Mouse (Mus musculus): ENCODE measurements at regions not wholly inside any gene's neighbourhood (a gene's known extent, or its start where the extent isn't known, plus 50 kb on each side); places are given as distances from the start of the nearest gene placed in this dataset.

DNA sequence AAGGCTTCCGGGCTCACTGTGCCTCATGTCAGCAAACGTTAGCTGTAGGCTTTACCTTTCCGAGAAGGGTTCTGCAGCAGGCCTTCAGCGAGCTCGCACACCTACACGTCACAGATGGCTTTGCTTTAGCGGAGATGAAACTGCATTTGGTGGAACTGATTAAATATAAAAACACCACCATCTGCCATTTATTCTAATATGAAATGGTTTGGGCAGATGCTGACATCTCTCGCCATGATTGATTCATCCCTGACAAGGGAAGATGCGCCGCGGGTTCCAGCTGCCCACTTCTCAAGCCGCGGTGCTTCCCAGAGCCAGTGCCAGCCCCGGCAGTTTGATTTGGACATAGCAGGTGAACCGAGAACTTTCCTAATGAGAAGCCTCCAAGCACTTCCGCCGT is 247.4 kb upstream of the Id2 start:
- DNase-seq (ENCODE audit: low spot score in 2 of 2) = peak; percentile 29 to 30

DNA sequence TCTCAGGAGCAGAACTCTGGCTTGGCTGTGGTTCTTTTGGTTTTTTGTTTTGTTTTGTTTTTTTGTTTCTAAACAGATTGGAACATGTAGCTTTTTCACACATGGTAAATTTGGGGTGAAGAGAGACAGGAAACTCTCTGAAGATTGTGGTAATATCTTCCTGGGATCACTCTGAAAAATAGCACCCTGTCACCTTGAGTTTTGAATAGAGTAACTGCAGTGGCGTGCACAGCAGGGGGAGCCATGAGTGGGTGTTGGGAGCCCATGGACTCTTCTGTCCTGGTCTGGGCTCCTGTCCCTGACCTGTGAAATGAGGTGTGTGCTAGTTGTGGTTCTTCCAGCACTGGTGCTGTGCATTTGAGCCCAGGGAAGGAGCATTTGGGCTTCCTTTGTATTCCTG is 241.8 kb upstream of the Id2 start:
- DNase-seq (ENCODE audit: low spot score in 2 of 2) = no peak

DNA sequence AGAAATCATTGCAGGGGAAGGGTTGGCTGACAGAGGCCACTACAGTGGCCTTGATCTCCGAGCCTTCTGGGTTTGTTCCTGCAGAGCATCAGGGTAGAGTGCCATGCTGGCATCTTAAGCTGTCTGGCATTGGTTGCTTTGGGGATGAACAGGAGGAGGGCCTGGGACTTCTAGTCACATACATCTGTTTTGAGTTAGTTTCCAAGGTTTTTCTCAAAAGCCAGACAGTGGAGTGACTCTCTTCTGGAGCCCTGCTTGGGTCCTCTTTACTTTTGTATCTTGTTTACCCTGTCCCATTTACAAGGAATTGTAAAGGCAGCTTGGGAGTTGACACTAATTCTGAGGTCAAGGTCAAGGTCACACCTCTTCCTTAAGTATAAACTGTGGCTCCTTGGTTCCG is 239.0 kb upstream of the Id2 start:
- DNase-seq (ENCODE audit: low spot score in 2 of 2) = no peak

DNA sequence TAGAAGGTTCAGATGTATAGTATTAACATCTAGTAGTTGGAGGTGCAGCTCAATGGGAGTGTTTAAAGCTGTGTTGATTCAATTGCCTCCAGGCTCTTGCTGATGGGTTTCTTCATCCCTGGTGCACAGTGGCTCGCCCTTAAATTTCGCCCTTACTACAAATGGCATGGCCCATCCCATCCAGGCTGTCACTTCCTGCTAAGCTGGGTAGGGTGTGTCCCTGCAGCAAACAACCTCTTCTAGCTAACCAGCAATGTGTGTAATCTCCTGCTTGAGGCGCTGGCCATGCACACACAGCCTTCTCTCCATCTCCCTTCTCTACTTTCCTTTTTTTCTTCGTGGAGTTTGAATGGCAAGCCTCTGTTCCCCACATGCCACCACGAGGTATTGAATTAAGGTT is 238.1 kb upstream of the Id2 start:
- DNase-seq (ENCODE audit: low spot score in 2 of 2) = no peak

DNA sequence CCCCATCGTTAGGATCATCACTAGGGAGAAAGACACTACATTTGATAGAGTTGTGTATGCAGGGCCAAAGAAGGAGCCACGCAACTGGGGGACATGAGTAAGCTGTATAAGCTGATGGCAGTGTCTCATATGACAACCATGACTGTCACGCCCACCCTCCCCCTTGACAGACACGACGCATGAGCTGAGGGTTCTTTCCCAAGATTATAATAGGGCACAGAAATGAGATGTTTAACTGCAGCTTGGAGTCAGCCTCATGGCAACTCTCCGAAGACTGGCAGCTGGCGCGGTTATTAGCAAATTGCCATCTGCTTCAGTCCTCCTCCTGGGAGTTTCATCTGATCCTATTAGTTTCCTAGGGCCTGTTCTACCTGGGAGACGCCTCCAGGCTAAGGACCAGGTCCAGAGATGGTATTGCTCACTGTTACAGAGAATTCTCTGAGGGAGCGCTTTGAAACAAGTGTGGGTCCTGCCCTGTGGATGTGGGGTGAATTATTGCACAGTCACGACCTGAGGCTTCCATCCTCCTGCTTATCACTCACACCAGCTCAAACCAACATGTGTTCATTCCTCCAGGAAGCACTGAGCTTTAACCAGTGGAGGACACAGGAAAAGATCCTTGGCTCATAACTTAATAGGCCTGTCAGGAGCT is 235.6 kb upstream of the Id2 start:
- DNase-seq (ENCODE audit: low spot score in 2 of 2) = peak; percentile 30 to 35

DNA sequence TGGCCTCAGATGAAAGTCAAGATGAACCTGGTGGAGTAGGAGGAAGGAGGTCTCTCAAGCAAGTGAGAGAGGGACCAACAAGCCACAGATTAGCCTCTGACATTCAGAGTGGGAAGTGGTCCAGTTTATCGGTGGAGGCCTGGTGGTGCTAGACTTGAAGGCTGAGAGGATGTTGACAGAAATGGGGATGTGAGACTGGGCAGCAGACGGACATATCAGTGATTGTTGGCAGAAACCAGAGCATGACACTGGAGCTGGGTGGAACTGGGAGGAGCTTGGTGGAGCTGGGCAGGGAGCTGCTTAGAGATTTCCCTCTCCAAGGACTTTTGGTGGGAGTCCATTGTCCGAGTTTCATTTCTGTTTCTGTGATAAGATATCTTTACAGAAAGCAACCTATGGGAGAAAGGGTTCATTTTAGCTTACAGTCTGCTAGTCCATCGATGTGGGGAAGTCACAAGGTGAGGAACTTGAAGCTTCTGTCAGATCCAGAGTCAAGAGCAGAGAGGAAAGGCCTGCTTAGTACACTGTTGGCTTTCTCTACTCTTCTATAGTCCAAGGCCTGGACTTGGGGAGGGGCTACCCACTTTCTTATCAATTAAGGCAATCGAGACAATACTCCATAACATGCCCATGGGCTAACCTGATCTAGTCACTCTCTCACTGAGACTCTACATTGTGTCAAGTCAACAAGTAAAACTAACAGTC is 233.2 kb upstream of the Id2 start:
- DNase-seq (ENCODE audit: low spot score in 2 of 2) = peak; percentile 32 to 45

DNA sequence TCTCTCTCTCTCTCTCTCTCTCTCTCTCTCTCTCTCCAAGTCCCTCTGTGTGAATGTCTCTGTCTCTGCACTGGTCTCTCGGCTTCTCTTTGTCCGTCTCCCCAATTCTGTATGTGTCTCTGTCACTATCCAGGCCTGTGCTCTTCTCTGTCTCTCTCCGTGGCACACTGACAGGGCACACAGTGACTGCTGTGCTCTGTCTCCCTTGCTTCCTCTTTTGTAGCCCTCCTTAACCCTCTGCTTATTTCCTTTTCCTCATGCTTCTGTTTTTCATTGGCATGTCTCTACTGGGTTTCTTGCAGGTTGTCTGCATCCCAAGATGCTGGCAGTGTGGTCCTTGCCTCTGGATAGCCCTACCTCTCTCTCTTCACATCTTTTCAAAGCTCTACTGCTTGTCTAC is 229.0 kb upstream of the Id2 start:
- DNase-seq (ENCODE audit: low spot score in 2 of 2) = no peak

DNA sequence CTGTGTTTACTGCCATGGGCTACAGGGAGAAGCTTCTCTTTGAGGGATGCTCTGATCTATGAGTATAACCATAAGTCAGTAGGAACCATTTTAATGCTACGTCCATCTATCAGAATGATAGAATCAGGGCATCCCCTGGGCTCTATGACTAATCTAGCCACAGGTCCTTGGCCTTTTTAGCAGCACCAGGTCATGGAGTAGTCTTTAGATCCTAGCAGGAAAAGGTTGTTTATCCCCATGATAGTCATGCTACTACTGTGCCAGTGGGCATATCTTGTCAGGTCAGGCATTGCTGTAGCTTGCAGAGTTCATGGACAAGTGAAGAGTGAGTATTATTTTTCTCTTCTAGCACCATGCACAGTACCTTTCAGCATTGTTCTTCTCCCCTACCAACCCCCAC is 226.2 kb upstream of the Id2 start:
- no peak for DNase-seq (ENCODE audit: low spot score in 2 of 2)

DNA sequence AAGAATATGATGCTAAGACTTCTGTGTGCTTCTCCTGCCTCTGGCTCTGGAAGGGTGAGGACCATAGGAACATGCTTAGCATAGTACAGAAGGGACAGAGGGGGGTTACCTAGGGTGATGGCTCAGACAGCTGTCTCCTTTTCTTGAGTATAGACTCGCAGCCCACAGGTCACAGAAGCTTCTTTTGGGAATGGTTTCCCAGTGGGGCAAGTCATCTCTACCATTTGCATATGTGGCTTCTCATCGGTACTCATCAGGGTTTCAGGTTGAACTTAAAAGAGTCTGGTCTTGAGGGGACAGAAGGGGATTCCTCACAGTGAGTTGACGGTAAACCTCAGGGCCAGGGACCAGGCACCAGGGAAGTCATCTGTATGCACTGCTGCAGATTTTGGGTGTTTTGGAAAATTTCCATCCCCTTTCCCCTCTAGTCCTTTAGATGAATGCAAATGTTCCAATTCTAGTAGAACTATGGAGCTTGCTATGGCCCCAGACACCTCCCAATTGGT is 223.4 kb upstream of the Id2 start:
- no peak for DNase-seq (ENCODE audit: low spot score in 2 of 2)

DNA sequence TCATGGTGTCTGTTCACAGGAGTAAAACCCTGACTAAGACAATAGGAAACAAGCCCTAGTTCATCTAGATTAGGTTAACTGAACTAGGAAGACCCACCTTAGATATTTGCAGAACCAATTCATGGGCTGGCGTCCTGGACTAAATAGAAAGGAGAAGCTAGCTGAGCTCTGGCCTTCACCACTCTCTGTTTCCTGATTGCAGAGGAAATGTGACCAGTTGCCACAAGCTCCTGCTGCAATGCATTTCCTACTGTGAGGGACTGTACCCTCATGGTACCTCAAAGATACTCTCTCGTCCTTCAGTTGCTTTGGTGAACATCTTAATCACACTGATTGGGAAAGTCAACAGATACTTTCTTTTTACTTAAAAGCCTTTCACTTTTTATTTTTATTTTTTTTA is 222.9 kb upstream of the Id2 start:
- DNase-seq (ENCODE audit: low spot score in 2 of 2) = no peak

DNA sequence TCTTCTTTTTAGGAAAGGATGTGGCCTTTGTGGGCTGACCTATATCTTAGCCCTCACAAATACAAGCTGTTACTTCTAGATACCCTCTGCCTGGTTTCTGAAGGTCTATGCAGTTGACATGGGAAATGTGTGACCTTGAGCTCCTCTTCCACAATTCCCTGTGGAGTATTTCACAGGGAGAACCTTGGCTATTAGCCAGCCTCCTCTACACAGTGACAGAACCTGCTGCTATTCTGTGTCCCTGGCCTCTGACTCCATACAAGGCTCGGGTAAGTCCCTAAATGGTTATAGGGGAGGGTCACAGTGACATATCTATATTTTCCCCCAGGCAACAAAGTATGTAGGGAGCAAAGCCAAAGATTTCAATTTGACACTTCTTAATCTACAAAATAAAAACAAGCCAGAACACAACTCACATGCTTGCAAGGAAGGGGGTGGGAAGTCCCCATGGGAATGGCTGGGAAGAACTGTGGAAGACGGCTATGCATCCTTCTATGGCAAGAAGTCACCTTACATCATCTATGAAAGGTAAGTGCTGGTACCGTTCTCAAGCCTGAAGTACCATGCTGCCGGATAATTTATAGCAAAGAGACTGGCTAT is 221.2 kb upstream of the Id2 start:
- DNase-seq (ENCODE audit: low spot score in 2 of 2) = no peak

DNA sequence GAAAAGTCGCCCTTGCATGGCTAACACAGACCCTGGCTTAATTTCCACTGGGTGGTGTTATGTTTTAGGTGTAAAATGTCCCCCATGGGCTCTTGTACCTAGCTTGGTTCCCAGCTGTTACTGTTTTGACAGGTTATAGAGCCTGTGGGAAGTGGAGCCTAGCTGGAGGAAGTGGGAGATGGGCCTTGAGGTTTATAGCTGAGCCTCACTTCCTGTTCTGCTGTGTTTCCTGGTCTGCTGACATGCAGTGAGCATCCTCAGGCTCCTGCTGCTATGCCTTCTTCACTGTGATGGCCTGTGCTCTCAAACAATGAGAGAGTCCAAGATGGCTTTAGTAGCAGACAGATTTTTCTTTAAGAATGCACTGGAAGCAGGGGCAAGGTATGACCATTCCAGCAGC is 219.0 kb upstream of the Id2 start:
- DNase-seq (ENCODE audit: low spot score in 2 of 2) = no peak

DNA sequence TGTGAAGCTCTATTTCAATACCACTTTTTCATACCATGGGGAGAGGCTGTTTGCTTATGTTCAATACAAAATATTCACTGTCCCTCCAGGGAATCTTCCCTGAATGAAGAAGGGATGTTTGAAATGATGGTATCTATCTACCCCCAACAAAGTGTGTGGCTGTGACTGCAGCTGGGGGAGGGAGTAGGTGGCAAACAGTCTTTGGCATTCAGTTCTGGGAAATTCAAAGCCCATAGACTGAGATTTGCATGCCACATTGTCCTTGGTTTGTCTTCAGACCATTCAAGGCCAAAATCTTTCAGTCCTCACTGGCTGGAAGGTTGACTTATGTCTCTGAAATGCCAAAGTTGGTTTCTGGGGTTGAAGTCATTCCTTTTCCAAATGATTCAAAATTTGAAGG is 216.3 kb upstream of the Id2 start:
- no peak for DNase-seq (ENCODE audit: low spot score in 2 of 2)

DNA sequence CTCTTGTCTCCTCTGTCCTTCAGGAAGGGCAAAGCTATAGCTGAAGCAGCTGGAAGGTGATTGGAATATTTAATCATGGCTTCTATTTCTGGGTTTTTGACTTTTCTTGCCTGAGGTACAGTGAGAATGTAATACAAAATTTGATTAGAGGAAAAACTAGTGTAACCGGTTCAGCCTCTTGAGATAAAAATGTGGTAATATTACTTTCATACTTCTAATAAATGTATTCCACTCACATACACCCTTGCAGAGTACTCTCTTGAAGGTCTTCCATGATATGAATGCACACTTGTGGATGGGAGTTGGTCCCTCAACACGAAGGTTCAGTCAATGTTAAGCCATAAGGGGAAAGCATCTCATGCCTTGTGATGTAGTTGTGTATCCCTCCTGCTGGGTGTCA is 215.4 kb upstream of the Id2 start:
- DNase-seq (ENCODE audit: low spot score in 2 of 2) = no peak

DNA sequence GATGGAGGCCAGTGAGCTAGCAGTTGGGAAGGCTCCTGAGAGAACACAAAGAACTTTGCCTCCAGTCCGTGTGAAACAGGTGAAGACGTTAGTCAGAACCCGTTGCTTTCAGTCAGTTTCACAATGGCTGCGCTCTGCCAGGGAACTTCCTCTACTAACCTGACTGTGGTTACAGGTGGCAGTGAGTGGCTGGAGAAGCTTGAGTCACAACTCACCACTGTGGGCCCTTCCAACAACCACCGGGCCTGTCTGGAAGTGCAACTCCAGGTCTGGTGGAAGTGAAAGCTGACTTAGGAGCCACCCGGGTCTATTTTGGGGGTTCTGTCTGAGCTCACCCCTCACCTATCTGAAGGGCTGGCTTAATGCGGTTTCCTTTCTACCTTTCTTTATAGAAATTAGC is 214.8 kb upstream of the Id2 start:
- DNase-seq (ENCODE audit: low spot score in 2 of 2) = no peak

DNA sequence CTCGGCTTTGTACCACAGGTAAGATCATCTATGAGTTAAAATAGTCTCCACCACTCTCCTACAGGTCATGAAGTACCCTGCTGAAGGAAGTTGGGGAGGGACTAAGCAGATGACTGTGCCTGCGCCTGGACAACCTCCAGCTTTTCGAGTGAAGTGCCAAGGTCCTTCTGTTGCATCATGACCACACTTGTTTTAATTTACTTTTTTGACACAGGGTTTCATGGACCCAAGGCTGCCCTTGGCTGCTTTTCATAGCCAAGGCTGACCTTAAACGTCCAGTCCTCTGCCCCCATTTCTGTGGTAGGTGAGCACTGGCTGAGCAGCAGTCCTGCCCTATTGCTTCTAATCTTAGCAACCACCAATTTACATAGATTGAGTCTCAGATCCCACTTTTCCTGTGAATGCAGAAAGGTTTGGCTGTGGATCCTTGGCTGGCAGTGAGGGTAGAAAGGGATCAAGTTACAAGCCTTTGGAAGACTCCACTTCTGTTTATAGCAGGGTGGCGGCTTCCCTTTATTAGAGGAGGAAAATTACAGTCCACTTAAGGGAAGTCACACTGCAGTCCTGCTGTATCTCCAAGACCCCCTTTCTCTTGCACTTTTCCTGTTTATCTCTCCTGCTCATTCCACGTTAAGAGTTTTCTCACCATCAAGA is 213.5 kb upstream of the Id2 start:
- DNase-seq (ENCODE audit: low spot score in 2 of 2) = no peak

DNA sequence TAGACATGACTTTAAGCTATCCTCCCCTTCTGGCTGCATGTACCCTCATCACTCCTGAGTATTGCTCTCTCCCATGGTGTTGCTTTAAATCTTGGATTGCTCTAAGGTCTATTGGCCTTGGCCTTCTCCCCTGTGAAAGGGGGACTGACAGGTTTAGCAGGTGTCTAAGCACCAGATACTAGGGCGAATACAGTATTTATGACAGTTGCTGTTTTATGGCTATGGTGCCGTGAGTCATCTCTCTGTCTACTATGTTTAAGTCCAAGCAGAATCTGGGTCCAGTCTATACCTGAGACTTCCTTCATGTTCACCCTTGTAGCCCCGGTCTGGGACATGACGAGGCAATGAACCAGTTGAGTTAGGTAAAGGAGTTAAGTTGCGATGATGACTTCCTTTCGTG is 212.3 kb upstream of the Id2 start:
- no peak for DNase-seq (ENCODE audit: low spot score in 2 of 2)

DNA sequence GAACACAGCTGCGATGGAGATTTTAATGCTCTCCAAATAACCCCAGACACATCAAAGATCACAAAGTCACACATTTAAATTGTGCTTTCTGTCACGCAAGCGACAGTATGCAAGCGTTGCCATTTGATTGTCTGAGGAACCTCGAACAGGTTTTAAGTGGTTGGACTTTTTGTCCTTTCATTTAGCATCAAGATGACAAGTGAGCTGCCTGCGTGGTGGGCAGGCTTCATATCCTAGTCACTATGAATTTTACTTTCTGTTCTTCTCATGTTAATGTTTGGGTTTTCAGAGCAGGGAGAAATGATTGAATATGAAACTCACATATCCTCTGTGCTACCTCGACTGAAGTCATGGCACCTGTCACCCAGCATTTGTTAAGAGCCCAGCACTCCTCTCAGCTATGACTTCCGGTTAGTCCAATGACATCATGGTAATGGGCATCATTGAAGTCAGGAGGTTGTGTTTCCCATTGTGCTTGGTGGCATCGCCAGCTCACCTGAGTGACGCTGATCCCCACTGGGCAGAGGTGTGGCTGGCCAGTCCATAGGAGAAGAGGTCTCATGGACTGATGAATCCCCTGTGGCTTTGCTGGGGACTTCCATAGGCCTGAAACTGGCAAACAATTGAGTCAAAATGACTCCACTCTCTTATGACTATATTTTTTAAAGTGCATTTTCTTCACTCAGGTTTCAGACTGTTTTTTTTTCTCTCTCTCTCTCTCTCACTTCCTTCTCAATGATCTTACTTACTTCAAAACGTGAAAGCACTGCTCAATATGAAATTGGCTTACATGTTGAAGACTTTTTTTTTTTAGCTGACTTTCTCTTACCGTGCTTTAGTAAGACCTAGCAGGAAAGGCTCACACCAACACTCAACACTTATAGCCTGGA is 209.1 kb upstream of the Id2 start:
- DNase-seq (ENCODE audit: low spot score in 2 of 2) = no peak

DNA sequence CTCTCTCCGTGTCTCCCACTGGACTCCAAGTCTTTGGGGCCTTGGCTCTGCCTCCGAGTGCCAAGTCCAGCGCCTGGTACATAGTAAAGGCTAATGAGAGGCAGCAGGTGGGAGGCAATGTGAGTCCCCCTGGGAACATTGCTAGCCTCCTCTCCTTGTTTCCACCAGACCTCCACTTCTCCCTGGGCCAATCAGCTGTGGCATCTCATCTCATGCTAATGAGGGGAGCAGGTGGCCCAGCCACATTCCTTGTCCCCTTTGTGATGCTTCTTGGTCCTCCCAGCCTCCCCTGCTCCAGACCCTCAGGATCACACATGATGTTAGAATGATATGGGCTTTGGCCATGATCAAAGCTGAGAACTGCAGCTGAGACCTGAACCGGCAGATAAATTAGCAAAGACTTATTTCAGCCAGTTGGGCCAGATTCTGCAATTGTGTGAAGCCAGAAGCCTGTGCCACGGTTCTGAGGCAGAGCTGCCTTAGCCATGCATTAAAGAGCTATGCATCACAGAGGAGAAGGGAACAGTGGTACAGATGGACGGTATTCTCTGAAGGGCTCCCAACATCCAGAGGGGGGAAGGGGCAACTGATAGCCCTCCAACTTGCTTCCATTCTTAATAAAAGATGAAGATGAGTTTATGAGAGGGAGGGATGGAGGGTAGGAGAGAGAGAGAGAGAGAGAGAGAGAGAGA is 208.0 kb upstream of the Id2 start:
- no peak for DNase-seq (ENCODE audit: low spot score in 2 of 2)

DNA sequence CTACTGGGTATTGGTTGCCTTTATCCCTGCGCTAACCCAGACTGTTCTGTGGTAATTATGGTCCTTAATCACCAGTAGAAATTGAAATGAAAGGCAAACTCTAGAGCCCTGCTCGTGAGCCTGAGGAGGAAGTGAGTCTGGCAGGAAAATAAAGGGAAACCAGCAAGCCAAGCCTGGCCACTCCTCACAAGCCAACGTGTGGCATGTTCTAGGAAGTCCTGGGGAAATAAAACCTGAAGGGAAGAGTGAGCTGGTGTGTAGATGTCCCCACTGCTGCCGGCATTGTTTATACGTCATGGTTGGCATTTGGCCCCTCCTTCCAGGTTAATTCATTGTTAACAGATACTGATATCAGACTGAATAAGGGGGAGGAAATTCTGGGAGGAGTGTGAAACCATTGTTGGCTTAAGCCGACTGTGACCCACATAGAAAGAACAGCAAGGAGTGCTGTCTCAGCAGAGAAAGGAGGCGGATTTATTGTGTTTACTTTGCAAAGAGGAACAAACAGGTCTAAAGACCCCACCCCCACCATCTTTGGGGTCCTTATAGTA is 206.6 kb upstream of the Id2 start:
- DNase-seq (ENCODE audit: low spot score in 2 of 2) = no peak
